Mouse (Mus musculus) stomach, embryonic 16.5 days (tissue): ENCODE measurements at regions not wholly inside any gene's neighbourhood (a gene's known extent, or its start where the extent isn't known, plus 50 kb on each side); places are given as distances from the start of the nearest gene placed in this dataset.

Experiments
- ATAC-seq: fragments of 200-750 bp; cut with Nextera tagmentation; 2 replicates; pipeline ENCODE4 v1.8.0; 2017; ENCODE audit warnings: moderate number of reproducible peaks, moderate TSS enrichment; ENCODE audit not compliant: insufficient read depth, low FRiP score
- H3K27ac ChIP-seq: fragments of 300-500 bp; sonication (generic); 2 replicates; pipeline ENCODE4 v1.5.1; 2014; ENCODE audit warnings: low read length
- H3K27me3 ChIP-seq: fragments of 300-500 bp; sonication (generic); 2 replicates; pipeline ENCODE4 v1.6.1; 2014; ENCODE audit warnings: low read length, control low read depth, mixed read lengths; ENCODE audit not compliant: control insufficient read depth, insufficient read depth
- H3K36me3 ChIP-seq: fragments of 300-500 bp; sonication (generic); 2 replicates; pipeline ENCODE4 v1.6.1; 2014; ENCODE audit warnings: low read length; ENCODE audit not compliant: control insufficient read depth, insufficient read depth
- H3K4me1 ChIP-seq: fragments of 300-500 bp; sonication (generic); 2 replicates; pipeline ENCODE4 v1.6.1; 2014; ENCODE audit warnings: low read length, control low read depth, mixed read lengths; ENCODE audit not compliant: control insufficient read depth, insufficient read depth
- H3K4me2 ChIP-seq: fragments of 300-500 bp; sonication (generic); 2 replicates; pipeline ENCODE4 v1.6.1; 2014; ENCODE audit warnings: low read depth, low read length, mixed read lengths
- H3K4me3 ChIP-seq: fragments of 300-500 bp; sonication (generic); replicated peaks from 2 replicates; pipeline ENCODE4 v1.5.1; 2014; ENCODE audit warnings: mild to moderate bottlenecking, low read length
- H3K9ac ChIP-seq: fragments of 300-500 bp; sonication (generic); 2 replicates; pipeline ENCODE4 v1.6.1; 2014; ENCODE audit warnings: low read length
- H3K9me3 ChIP-seq: fragments of 300-500 bp; sonication (generic); replicated peaks from 2 replicates; pipeline ENCODE4 v1.6.1; 2016; ENCODE audit warnings: low read length, control low read depth; ENCODE audit not compliant: control insufficient read depth
- WGBS: fragments of 180-500 bp; shearing (Covaris S2); extraction: QIAGEN DNeasy Blood & Tissue Kit; methylation state at CpG from one replicate; pipeline ENCODE4 v1.1.7; 2014; 5-methylcytosine and 5-hydroxymethylcytosine counted together

GRCm38 (mm10) chr5:47396874-47397273 lies 586.1 kb upstream of the Slit2 start:
- H3K4me2 ChIP-seq: no peak overlapping the region
- H3K9me3 ChIP-seq: no peaks in the 10 kb centered on the region
- H3K9ac ChIP-seq: no peak overlapping the region
- no peak overlapping the region for H3K4me3 ChIP-seq
- H3K36me3 ChIP-seq: no peaks in the 10 kb centered on the region
- no peaks in the 10 kb centered on the region for H3K27me3 ChIP-seq
- no peaks in the 10 kb centered on the region for H3K4me1 ChIP-seq
- 74% methylated on average over 9 of the region's 9 CpGs for WGBS
- H3K27ac ChIP-seq: no peak overlapping the region
- ATAC-seq: no peak

- Histone ChIP-seq H3K36me3 (no peaks in the 10 kb centered on the region), H3K9ac (no peak overlapping the region), H3K4me2 (no peak overlapping the region), H3K4me3 (no peak overlapping the region), H3K9me3 (no peaks in the 10 kb centered on the region), H3K4me1 (no peaks in the 10 kb centered on the region), H3K27me3 (no peaks in the 10 kb centered on the region), H3K27ac (no peak overlapping the region)
- ATAC-seq: no peak
- 58% methylated on average over 2 of the region's 2 CpGs for WGBS
These were observed 561.0 kb upstream of the Slit2 start for GRCm38 (mm10) chr5:47421916-47422315.

GRCm38 (mm10) chr5:47426040-47426439 lies 556.9 kb upstream of the Slit2 start:
- Histone ChIP-seq H3K4me2 (no peak overlapping the region), H3K9me3 (no peaks in the 10 kb centered on the region), H3K4me3 (no peak overlapping the region), H3K9ac (no peak overlapping the region), H3K27me3 (no peaks in the 10 kb centered on the region), H3K4me1 (no peaks in the 10 kb centered on the region), H3K36me3 (no peaks in the 10 kb centered on the region), H3K27ac (no peak overlapping the region)
- WGBS: 89% methylated on average over 4 of the region's 4 CpGs
- ATAC-seq: no peak

- 67% methylated on average over 6 of the region's 6 CpGs for WGBS
These were observed 556.5 kb upstream of the Slit2 start for GRCm38 (mm10) chr5:47426467-47426866.

GRCm38 (mm10) chr5:47429217-47430172 lies 553.4 kb upstream of the Slit2 start:
- Histone ChIP-seq H3K4me1 (no peaks in the 10 kb centered on the region), H3K36me3 (no peaks in the 10 kb centered on the region), H3K27me3 (no peaks in the 10 kb centered on the region), H3K4me2 (no peak overlapping the region), H3K4me3 (no peak overlapping the region), H3K9me3 (no peaks in the 10 kb centered on the region), H3K9ac (no peak overlapping the region), H3K27ac (no peak overlapping the region)
- ATAC-seq: no peak
- 47% methylated on average over 10 of the region's 10 CpGs for WGBS

More at GRCm38 (mm10) chr5:47426467-47426866, 556.5 kb upstream of the Slit2 start:
- no peaks in the 10 kb centered on the region for H3K36me3 ChIP-seq
- H3K27me3 ChIP-seq: no peaks in the 10 kb centered on the region
- H3K4me1 ChIP-seq: no peaks in the 10 kb centered on the region
- H3K4me2 ChIP-seq: no peak overlapping the region
- H3K9ac ChIP-seq: no peak overlapping the region
- H3K27ac ChIP-seq: no peak overlapping the region
- H3K9me3 ChIP-seq: no peaks in the 10 kb centered on the region
- ATAC-seq: no peak
- no peak overlapping the region for H3K4me3 ChIP-seq

- Histone ChIP-seq H3K4me2 (no peak overlapping the region), H3K4me1 (no peaks in the 10 kb centered on the region), H3K36me3 (no peaks in the 10 kb centered on the region), H3K9ac (no peak overlapping the region), H3K27me3 (no peaks in the 10 kb centered on the region), H3K4me3 (no peak overlapping the region), H3K9me3 (no peaks in the 10 kb centered on the region), H3K27ac (no peak overlapping the region)
- no peak for ATAC-seq
- 37% methylated on average over 5 of the region's 5 CpGs for WGBS
These were observed 551.2 kb upstream of the Slit2 start for GRCm38 (mm10) chr5:47431599-47432328.

- Histone ChIP-seq H3K9ac (no peak overlapping the region), H3K4me2 (no peak overlapping the region), H3K27ac (no peak overlapping the region), H3K36me3 (no peaks in the 10 kb centered on the region), H3K4me1 (no peaks in the 10 kb centered on the region), H3K4me3 (no peak overlapping the region), H3K27me3 (no peaks in the 10 kb centered on the region), H3K9me3 (no peaks in the 10 kb centered on the region)
- ATAC-seq: no peak
- WGBS: 49% methylated on average over 3 of the region's 3 CpGs
These were observed 546.5 kb upstream of the Slit2 start for GRCm38 (mm10) chr5:47436455-47436854.

- H3K9ac ChIP-seq: no peak overlapping the region
- H3K36me3 ChIP-seq: no peaks in the 10 kb centered on the region
- no peak overlapping the region for H3K4me2 ChIP-seq
- no peaks in the 10 kb centered on the region for H3K4me1 ChIP-seq
- H3K27ac ChIP-seq: no peak overlapping the region
- no peak overlapping the region for H3K4me3 ChIP-seq
- WGBS: 47% methylated on average over 5 of the region's 5 CpGs
- no peaks in the 10 kb centered on the region for H3K9me3 ChIP-seq
- ATAC-seq: no peak
- no peaks in the 10 kb centered on the region for H3K27me3 ChIP-seq
These were observed 536.5 kb upstream of the Slit2 start for GRCm38 (mm10) chr5:47446305-47447028.

- no peak overlapping the region for H3K27ac ChIP-seq
- H3K9me3 ChIP-seq: no peaks in the 10 kb centered on the region
- H3K27me3 ChIP-seq: no peaks in the 10 kb centered on the region
- no peak overlapping the region for H3K9ac ChIP-seq
- no peaks in the 10 kb centered on the region for H3K36me3 ChIP-seq
- 84% methylated on average over 4 of the region's 4 CpGs for WGBS
- H3K4me3 ChIP-seq: no peak overlapping the region
- H3K4me2 ChIP-seq: no peak overlapping the region
- no peak for ATAC-seq
- no peaks in the 10 kb centered on the region for H3K4me1 ChIP-seq
These were observed 518.1 kb upstream of the Slit2 start for GRCm38 (mm10) chr5:47464848-47465247.
